Mouse (Mus musculus): ENCODE results near the gene Rabggta.

- TF ChIP-seq CTCF (IDR thresholded peaks at IDR 0.05; ENCODE audit: low read depth) (no peak), EP300 (IDR thresholded peaks at IDR 0.05; ENCODE audit: low read depth) (no peak)
Measured at GRCm38 (mm10) chr14:55721076-55721475, 987 bp downstream of the Rabggta start.

Measured in liver, postnatal 0 days (tissue).